Mouse (Mus musculus): Measurements from ENCODE around the gene Sp9. TPM values are rescaled to one million over a fixed set of nuclear protein-coding genes. Genes with fewer than 3 reads are reported as not detected.

Sp9 gene
- polyA plus RNA-seq, 1 experiment from 2014 or later: 1.3 TPM

DNA sequence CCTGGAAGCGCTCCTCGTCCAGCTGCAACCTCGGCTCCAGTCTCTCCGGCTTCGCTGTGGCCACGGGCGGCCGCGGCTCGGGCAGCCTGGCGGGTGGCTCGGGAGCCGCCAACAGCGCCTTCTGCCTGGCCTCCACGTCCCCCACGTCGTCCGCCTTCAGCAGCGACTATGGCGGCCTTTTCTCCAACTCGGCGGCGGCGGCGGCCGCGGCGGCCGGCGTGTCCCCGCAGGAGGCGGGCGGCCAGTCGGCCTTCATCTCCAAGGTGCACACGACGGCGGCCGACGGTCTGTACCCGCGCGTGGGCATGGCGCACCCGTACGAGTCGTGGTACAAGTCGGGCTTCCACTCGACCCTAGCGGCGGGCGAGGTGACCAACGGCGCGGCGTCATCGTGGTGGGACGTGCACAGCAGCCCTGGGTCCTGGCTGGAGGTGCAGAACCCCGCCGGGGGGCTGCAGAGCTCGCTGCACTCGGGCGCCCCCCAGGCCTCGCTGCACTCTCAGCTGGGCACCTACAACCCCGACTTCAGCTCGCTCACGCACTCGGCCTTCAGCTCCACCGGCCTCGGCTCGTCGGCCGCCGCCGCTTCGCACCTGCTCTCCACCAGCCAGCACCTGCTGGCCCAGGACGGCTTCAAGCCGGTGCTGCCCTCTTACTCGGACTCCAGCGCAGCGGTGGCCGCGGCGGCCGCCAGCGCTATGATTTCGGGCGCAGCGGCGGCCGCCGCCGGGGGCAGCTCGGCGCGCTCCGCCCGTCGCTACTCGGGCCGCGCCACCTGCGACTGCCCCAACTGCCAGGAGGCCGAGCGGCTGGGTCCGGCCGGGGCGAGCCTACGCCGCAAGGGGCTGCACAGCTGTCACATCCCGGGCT, 1.8 kb downstream of the Sp9 start:
- WGBS: under 1% methylated on average over 105 of the region's 110 CpGs
- ATAC-seq (ENCODE audit: low FRiP score): 0 out of 2 replicates have a peak, but pooled peaks have one; percentile 10
- peaks cover 70% of the 10 kb centered on the region for H3K27me3 ChIP-seq (ENCODE audit: control insufficient read depth, insufficient read depth, low read length)
- H3K4me2 ChIP-seq (replicated peaks): peak overlapping the region; percentile 52
- peak overlapping the region; percentile 34 for H3K4me3 ChIP-seq (replicated peaks; ENCODE audit: low read length)
- no peaks in the 10 kb centered on the region for H3K36me3 ChIP-seq (replicated peaks; ENCODE audit: control insufficient read depth, insufficient read depth)
- DNase-seq (ENCODE audit: low spot score): no peak
- H3K9ac ChIP-seq: peak overlapping the region; percentile 47
- H3K27ac ChIP-seq: no peak overlapping the region
- no peaks in the 10 kb centered on the region for H3K9me3 ChIP-seq (ENCODE audit: control insufficient read depth, low read length)
- H3K4me1 ChIP-seq (replicated peaks; ENCODE audit: control insufficient read depth, insufficient read depth, low read length): peaks cover 15% of the 10 kb centered on the region

GRCm38 (mm10) chr2:73274119-73274920, 2.6 kb downstream of the Sp9 start:
- Histone ChIP-seq H3K4me3 (replicated peaks; ENCODE audit: low read length) (peak overlapping the region; percentile 34), H3K9me3 (ENCODE audit: control insufficient read depth, low read length) (no peaks in the 10 kb centered on the region), H3K9ac (peak overlapping the region; percentile 47), H3K4me2 (replicated peaks) (peak overlapping the region; percentile 52), H3K27me3 (ENCODE audit: control insufficient read depth, insufficient read depth, low read length) (peaks cover 71% of the 10 kb centered on the region), H3K27ac (no peak overlapping the region), H3K4me1 (replicated peaks; ENCODE audit: control insufficient read depth, insufficient read depth, low read length) (peaks cover 15% of the 10 kb centered on the region), H3K36me3 (replicated peaks; ENCODE audit: control insufficient read depth, insufficient read depth) (no peaks in the 10 kb centered on the region)
- ATAC-seq (ENCODE audit: low FRiP score): peak; percentile 21; the same call in 1 of the 2 replicates
- WGBS: under 1% methylated on average over 87 of the region's 88 CpGs
- no peak for DNase-seq (ENCODE audit: low spot score)

DNA sequence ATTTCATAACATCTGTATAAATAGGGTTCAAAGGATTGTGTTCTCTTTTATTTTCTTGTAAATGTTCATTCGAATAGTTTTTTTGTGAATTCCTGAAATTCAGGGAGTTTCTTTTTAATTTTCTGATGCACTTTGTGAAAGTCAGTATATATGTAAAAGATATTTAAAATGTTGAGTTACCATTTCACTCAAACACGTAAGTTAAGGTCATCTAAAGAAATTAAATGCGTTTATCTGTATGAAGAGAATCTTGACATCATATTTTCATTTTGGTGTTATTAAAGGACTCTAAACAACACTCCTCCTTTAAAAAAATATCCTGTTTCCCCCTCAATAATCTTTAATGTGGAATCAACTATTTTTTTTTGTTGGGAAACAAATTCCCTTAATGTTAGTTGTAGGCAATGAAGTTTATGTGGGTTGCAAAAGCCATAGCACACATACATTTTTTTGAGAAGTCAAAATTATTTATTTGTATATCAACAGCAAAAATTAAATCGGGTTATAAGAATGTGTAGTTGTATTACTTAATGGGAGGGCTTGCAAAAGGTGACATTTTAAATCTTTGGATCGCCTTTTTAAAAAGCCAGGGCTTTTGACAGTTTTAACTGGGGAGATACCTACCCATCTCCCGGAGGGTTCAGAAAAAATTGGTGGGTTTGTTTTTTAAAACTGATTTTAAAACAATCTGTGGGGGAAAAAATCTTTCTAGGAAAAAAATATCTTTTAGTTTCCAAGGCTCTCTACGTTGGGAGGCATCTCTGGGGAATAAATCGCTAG, 3.7 kb downstream of the Sp9 start:
- Histone ChIP-seq H3K36me3 (replicated peaks; ENCODE audit: control insufficient read depth, insufficient read depth) (no peaks in the 10 kb centered on the region), H3K4me2 (replicated peaks) (no peak overlapping the region), H3K27ac (no peak overlapping the region), H3K9me3 (ENCODE audit: control insufficient read depth, low read length) (no peaks in the 10 kb centered on the region), H3K4me1 (replicated peaks; ENCODE audit: control insufficient read depth, insufficient read depth, low read length) (peaks cover 15% of the 10 kb centered on the region), H3K27me3 (ENCODE audit: control insufficient read depth, insufficient read depth, low read length) (peaks cover 67% of the 10 kb centered on the region), H3K4me3 (replicated peaks; ENCODE audit: low read length) (no peak overlapping the region), H3K9ac (no peak overlapping the region)
- WGBS: 8% methylated on average over 8 of the region's 8 CpGs
- peak; percentile 49 for DNase-seq (ENCODE audit: low spot score)
- ATAC-seq (ENCODE audit: low FRiP score): no peak

DNA sequence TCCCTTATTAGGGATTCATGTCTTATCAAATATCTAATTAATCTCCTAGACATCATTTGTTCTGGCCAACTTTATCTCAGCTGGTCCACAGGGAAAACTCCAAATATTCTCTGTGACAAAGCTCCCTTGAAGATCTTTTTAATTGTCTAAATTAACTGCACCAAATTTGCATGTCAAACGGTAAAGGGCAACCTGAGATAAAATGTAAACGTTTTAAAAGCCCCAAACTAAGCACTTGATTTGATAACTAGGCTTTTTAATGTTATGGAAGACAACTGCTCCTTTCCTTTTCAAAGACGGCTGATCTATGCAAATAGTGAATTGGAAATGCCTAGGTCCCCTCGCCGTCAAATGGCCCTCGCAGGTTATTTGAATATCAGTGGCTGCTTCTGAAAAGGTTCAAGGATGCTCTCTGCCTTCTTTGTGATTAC, 4.4 kb downstream of the Sp9 start:
- ATAC-seq (ENCODE audit: low FRiP score): no peak
- H3K36me3 ChIP-seq (replicated peaks; ENCODE audit: control insufficient read depth, insufficient read depth): no peaks in the 10 kb centered on the region
- H3K4me1 ChIP-seq (replicated peaks; ENCODE audit: control insufficient read depth, insufficient read depth, low read length): peaks cover 15% of the 10 kb centered on the region
- H3K9me3 ChIP-seq (ENCODE audit: control insufficient read depth, low read length): no peaks in the 10 kb centered on the region
- peak; percentile 51 for DNase-seq (ENCODE audit: low spot score)
- no peak overlapping the region for H3K9ac ChIP-seq
- H3K27me3 ChIP-seq (ENCODE audit: control insufficient read depth, insufficient read depth, low read length): peaks cover 71% of the 10 kb centered on the region
- H3K4me2 ChIP-seq (replicated peaks): no peak overlapping the region
- under 1% methylated on average over 6 of the region's 6 CpGs for WGBS
- no peak overlapping the region for H3K27ac ChIP-seq
- H3K4me3 ChIP-seq (replicated peaks; ENCODE audit: low read length): no peak overlapping the region

- peaks cover 15% of the 10 kb centered on the region for H3K4me1 ChIP-seq (replicated peaks; ENCODE audit: control insufficient read depth, insufficient read depth, low read length)
- under 1% methylated on average over 38 of the region's 38 CpGs for WGBS
- no peak for DNase-seq (ENCODE audit: low spot score)
- peak overlapping the region; percentile 22 for H3K4me3 ChIP-seq (replicated peaks; ENCODE audit: low read length)
- H3K9ac ChIP-seq: peak overlapping the region; percentile 34
- ATAC-seq (ENCODE audit: low FRiP score): no peak
- no peaks in the 10 kb centered on the region for H3K9me3 ChIP-seq (ENCODE audit: control insufficient read depth, low read length)
- peak overlapping the region; percentile 69 for H3K27ac ChIP-seq
- peaks cover 71% of the 10 kb centered on the region for H3K27me3 ChIP-seq (ENCODE audit: control insufficient read depth, insufficient read depth, low read length)
- peak overlapping the region; percentile 38 for H3K4me2 ChIP-seq (replicated peaks)
- no peaks in the 10 kb centered on the region for H3K36me3 ChIP-seq (replicated peaks; ENCODE audit: control insufficient read depth, insufficient read depth)
Measured at GRCm38 (mm10) chr2:73277021-73277708, 5.4 kb downstream of the Sp9 start.

- Histone ChIP-seq H3K4me3 (replicated peaks; ENCODE audit: low read length) (peak overlapping the region; percentile 22; the same call in 1 of the 2 replicates), H3K27me3 (ENCODE audit: control insufficient read depth, insufficient read depth, low read length) (peaks cover 71% of the 10 kb centered on the region), H3K9me3 (ENCODE audit: control insufficient read depth, low read length) (no peaks in the 10 kb centered on the region), H3K36me3 (replicated peaks; ENCODE audit: control insufficient read depth, insufficient read depth) (no peaks in the 10 kb centered on the region), H3K4me2 (replicated peaks) (peak overlapping the region; percentile 38), H3K27ac (peak overlapping the region; percentile 69; the same call in 1 of the 2 replicates), H3K4me1 (replicated peaks; ENCODE audit: control insufficient read depth, insufficient read depth, low read length) (peaks cover 15% of the 10 kb centered on the region), H3K9ac (peak overlapping the region; percentile 34; the same call in 1 of the 2 replicates)
- no peak for ATAC-seq (ENCODE audit: low FRiP score)
- no peak for DNase-seq (ENCODE audit: low spot score)
- 2% methylated on average over 18 of the region's 18 CpGs for WGBS
Measured at GRCm38 (mm10) chr2:73277709-73278075, 6.0 kb downstream of the Sp9 start.

GRCm38 (mm10) chr2:73278131-73278854, 6.6 kb downstream of the Sp9 start:
- Histone ChIP-seq H3K27ac (no peak overlapping the region), H3K4me2 (replicated peaks) (peak overlapping the region; percentile 32), H3K36me3 (replicated peaks; ENCODE audit: control insufficient read depth, insufficient read depth) (no peaks in the 10 kb centered on the region), H3K9me3 (ENCODE audit: control insufficient read depth, low read length) (no peaks in the 10 kb centered on the region), H3K4me3 (replicated peaks; ENCODE audit: low read length) (no peak overlapping the region), H3K27me3 (ENCODE audit: control insufficient read depth, insufficient read depth, low read length) (peaks cover 68% of the 10 kb centered on the region), H3K4me1 (replicated peaks; ENCODE audit: control insufficient read depth, insufficient read depth, low read length) (peaks cover 15% of the 10 kb centered on the region), H3K9ac (no peak overlapping the region)
- WGBS: 1% methylated on average over 20 of the region's 20 CpGs
- DNase-seq (ENCODE audit: low spot score) (peak; percentile 98), ATAC-seq (ENCODE audit: low FRiP score) (0 out of 2 replicates have a peak, but pooled peaks have one; percentile 39)

DNA sequence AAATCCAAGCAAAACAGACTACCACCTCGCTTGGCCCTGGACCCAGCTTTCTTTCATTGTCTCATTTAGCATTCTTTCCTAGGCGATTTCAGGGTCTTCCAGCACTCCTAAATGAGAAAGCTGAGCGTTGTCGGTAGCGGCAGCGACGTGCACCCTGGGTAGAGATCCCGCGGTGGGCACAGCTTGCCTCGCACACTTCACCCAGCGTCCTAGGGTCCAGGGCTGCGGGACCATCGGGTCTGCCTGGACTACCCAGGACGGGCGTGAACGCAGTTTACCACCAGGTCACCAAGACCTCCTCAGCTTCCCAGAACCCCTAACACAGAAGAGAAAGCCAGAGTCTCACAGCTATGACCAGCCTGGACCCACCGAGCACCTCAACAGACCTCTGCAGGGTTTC, 7.1 kb downstream of the Sp9 start:
- Histone ChIP-seq H3K9me3 (ENCODE audit: control insufficient read depth, low read length) (no peaks in the 10 kb centered on the region), H3K4me1 (replicated peaks; ENCODE audit: control insufficient read depth, insufficient read depth, low read length) (peaks cover 10% of the 10 kb centered on the region), H3K36me3 (replicated peaks; ENCODE audit: control insufficient read depth, insufficient read depth) (no peaks in the 10 kb centered on the region), H3K4me2 (replicated peaks) (peak overlapping the region; percentile 32), H3K9ac (no peak overlapping the region), H3K4me3 (replicated peaks; ENCODE audit: low read length) (no peak overlapping the region; the same call in 1 of the 2 replicates), H3K27me3 (ENCODE audit: control insufficient read depth, insufficient read depth, low read length) (peaks cover 62% of the 10 kb centered on the region), H3K27ac (no peak overlapping the region)
- ATAC-seq (ENCODE audit: low FRiP score) (peak; percentile 47), DNase-seq (ENCODE audit: low spot score) (no peak)
- WGBS: under 1% methylated on average over 17 of the region's 17 CpGs

Data from hindbrain, embryonic 14.5 days (tissue).